Mouse (Mus musculus) A20 (cell line): ENCODE results near the gene Nutm1.
A peak's percentile ranks its signal among the peaks of the same experiment; 100 is the strongest.
"Not testable (repeated sequence)": the region's sequence is repeated elsewhere in the genome, so short reads cannot be mapped to it uniquely, and the experiment has no call there.

Source experiments
- DNase-seq: peaks from one replicate; pipeline ENCODE4 v3.0.0-alpha.2; 2011; ENCODE audit warnings: low read depth, low spot score

The Nutm1 gene

DNA sequence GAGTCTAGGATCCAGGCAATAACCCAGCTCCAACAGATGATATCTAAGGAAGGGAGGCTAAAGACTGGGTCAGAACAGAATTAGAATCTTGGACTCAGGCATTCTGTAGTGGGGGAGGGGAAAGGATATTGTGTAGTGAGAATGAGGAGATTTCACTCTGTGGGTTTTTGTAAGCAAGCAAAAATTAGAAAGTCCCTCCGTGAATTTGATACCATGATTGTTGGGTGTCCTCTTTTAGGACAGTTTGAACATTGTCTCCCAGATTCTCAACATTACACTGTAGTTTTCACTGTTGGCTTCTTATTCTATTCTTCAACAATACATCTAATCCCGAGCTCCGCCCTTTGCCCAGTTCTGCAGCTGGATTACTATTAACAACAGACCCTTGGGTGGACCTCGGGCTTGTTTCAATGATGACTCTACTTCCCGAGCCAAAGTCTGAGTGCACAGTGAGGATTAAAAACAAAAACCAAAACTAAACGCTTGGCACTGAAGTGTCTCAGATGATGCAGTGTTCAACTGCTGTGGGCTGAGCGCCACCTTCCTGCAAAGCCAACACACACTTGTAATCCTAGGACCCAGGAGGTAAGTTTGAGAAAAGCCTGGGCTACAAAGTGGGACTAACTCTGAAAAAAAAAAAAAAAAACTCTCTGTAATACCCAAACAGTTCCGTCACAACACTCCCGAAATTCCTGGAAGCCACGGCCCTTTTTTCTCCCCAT lies at the start of gene Nutm1:
Gene Nutm1, minus strand, starts transcription at position 51 of the 722 bp plus-strand sequence.
- DNase-seq, result peak; percentile 78

DNA sequence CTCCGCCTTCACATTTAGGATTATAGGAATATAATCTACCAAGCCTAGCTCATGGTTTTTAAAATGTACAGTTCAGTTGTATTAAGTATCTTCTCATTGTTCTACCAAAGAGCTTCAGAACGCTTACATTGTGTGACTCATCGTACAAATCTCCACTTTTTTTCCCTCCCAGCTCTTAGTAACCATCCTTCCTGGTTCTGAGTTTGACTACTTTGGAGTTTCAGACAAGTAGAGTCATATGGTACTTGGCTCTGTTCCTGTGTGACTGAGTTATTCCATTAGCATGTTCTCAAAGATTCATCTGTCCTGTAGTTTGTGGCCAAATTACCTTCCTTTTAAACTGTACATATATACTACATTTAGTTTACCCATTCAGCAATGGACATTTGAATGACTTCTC lies 49.6 kb upstream of the Nutm1 start:
- DNase-seq, result no peak

DNA sequence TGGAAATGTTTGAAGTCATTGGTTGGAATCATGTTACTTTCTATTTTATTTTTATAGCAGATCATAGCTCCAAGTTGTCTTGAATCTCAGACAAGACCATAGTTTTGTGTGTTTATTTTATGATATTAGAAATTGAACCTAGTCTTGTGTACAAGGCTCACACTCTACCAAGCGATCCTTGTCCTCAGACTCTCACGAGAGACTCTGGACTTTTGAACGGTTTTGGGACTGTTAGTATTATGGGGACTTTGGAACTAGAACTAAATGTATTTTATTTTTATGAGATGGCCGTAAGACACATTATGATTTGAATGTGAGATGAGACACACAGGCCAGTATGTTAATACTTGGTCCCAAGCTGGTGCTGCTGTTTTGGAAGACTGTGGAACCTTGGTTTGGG lies 39.1 kb upstream of the Nutm1 start:
- no peak for DNase-seq

GRCm38 (mm10) chr2:112296211-112296610 lies 37.1 kb upstream of the Nutm1 start:
- no peak for DNase-seq

DNA sequence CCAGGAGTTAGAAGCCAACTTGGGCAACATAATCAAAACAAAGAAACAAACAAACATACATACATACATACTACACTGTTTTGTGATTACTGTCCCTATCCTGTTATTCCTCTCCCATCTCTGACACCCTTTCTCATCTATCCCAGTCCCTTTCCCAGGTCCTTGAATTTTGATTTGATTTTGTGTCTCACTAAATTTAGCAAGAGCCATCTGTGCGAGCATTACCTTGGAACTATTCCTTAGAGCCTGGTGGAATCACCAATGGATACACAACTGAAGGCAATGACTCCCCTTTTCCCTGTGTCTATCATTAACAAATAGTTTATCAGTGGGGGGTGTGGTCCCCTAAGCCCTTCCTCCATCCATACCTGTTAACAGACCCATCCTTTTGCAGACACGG lies 33.7 kb upstream of the Nutm1 start:
- DNase-seq, result no peak

DNA sequence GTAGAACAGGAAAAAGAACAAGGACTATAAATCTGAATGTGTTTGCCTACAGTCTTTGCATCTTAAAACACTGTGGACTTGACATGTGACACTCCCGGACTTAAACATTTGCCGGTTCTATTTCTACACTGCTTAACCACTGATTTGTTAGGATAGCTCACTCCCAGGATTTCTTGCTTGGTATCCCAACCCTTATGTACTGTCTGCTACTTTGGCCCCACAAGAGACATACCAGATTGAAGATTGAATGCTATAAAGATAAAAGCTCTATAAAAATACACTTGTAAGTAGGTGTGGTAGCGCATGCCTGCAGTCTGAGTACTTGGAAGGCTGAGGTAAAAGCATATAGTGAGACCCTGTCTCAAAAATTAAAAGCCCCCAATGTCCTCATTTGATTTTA lies 30.4 kb upstream of the Nutm1 start:
- DNase-seq, result no peak

DNA sequence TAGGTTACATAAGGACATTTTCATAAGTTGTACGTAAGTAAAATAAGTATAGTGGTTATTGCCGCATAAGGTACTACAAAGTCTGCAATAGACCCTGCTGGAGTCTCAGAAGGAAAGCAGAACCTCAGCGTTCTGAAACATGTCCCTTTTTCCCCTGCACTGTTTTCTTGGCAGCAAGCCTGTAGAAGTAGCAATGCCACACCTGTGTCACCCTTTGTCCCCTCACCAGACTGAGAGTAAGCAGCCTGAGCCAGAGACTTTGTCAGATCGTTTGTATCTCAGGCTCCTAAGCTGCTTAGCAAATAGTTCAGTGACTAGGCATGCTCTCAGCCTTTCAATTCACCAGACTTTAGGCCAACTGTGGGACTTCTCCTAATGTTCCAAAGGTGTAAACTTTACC lies 28.0 kb upstream of the Nutm1 start:
- DNase-seq, result peak; percentile 76

DNA sequence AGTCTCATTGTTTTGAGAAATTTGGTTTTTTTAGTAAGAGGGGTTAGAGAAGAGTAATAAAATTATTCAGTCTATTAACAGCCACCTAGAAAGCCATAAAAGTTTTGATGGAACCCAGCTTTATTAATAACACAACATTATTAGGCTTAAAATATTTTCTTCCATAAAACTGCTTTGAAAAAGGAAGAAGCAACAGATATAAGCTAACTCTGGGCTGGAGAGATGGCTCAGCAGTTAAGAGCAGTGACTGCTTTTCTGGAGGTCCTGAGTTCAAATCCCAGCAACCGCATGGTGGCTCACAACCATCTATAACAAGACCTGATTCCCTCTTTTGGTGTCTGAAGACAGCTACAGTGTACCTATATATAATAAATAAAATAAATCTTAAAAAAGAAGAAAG lies 27.0 kb upstream of the Nutm1 start:
- DNase-seq, result not testable (repeated sequence)

DNA sequence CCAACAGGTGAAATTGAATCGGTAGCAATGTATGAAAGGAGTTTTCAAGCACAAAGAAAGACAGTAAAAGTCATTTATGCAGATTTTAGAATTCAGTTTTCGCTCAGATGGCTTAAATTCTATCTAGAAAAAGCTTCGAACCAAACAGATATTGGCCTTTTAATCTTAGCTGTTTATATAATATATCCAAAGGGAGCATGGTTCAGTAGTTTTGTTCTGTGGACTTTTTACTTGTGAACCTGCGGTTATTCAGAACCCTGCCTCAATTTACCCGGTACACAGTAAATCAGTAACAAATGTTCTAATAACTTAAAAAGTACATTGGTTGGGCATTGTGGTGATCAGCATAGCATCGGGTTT lies 25.9 kb upstream of the Nutm1 start:
- DNase-seq, result no peak

DNA sequence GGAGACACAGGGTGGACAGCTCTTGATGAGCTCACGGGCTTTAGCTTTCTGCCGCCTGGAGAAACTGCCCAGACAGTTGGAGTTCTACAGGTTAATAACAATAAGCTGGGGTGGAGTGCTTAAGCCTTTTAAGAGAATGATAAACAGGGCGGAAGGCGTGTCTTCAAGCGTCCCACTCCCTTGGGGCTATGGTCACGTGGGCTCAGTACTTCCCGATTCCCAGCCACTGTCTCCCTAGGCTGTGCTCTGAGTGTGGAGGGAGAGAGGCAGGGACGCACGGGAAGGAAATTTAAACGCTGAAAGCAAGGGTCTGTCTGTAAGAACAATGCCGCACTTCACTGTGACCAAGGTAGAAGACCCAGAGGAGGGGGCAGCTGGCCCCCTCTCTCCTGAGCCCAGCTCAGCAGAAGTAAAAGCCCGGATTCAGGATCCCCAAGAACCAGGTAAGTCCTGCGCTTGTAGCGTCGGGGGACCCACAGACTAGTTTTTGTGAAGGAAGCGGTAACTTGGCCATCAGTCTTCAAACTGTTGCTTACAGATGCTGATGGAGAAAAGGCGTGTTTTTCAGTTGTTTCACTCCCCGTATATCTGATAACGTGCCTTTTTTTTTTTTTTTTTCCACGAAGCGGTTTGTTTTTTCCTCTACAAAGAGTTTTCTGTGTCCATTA lies 25.4 kb upstream of the Nutm1 start:
- no peak for DNase-seq

DNA sequence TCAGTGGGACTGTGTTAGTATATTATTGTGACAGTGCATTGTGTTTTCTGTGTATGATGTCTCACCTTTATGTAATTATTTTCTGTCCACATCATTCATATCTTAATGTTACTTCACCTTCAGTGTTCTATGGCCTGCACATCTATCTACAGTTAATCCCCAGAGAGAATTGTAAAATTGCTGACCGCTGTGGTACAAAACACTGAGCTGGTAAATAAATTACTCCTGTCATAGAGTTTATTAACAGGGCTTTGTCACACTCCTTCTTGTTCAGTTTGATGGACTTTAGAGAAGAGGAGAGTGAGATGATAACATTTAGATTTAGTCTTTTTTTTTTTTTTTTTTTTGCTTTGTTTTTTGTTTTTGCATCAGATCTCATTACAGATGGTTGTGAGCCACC lies 23.8 kb upstream of the Nutm1 start:
- no peak for DNase-seq

DNA sequence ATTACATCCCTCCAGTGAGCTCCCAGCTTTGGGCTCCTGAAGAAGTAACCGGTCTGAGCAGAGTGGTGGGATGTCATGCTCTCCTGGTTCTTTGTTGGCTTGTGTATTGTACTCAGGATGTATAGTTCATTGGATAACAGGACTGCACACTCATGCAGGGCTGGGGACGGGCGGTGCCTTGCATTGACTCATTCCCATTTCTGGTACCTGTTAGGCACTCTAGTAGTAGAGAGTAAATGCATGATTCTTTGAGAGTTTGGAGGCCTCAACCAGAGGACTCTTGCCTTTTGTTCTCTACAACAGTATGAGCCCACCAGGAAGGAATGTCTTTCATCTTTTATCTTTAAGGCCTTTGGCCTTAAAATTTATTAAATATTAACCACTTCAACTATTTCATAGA lies 17.8 kb upstream of the Nutm1 start:
- no peak for DNase-seq

DNA sequence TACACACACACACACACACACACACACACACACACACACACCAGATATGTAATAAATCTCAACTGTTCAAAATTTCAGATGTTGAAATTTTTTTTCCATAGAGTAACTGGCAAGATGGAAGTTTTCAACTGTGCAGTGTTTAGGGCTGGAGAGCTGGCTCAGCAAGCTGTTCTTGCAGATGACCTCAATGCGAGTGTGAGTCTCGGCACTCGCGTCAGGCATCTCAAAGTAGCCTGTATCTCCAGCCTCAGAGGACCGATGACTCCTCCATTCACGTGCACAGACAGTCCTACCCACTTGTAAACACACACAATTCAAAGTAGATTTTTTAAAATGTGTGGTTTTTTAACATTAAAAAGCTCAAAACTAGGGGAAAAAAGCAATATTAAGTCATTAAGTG lies 14.4 kb upstream of the Nutm1 start:
- no peak for DNase-seq

GRCm38 (mm10) chr2:112272909-112273308 lies 13.8 kb upstream of the Nutm1 start:
- no peak for DNase-seq

- DNase-seq, result no peak
Observed at GRCm38 (mm10) chr2:112270011-112270410, 10.9 kb upstream of the Nutm1 start.

DNA sequence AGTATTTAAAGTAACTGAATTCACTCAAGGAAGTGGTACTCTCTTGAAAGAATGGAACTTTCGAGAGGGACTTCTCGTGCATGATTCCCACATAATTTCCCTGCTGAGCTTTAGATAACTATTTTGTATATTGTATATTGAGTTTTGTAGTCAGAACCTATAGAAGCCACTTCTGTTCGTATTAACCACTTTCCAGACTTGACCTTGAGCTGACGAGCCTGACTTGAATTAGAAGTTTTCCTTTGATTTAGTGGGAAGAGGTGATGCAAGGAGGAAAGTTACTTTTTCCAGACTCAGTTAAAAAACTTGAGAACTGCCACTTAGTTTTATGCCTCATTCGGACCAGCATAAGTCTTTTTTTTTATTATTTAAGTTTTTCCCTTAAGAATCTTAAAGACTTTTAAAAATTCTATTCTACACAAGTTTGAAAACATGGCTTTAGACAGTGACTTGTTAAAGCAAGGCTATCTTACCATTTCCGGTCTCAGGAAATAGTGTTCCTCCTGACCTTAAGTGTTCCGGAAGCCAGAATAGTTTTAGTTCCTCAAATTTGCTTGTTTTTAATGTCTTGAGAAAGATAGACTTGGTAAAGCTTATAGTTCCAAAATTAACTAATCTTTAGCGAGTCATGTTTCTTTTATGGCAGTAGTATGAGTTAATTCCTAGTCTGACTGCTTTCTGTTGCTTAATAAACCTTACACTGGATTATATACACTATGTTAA lies 8.6 kb upstream of the Nutm1 start:
- DNase-seq, result peak; percentile 85

DNA sequence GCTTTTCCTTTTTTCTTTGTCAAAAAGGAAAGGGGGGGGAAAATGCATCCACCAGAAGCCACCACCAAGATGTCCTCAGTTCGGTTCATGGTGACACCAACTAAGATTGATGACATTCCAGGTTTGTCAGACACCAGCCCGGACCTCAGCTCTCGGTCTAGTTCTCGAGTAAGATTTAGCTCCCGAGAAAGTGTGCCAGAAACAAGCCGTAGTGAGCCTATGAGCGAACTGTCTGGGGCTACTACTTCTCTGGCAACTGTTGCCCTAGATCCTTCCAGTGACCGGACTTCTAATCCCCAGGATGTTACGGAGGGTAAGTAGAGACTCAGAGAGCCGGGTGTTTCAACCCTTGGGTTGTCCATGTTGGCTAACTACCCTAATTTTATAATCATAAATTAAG lies 7.7 kb upstream of the Nutm1 start:
- peak; percentile 72 for DNase-seq

GRCm38 (mm10) chr2:112266242-112266592 lies 7.1 kb upstream of the Nutm1 start, which contains the start of gene Gm21985:
Gm21985 (plus strand) TSS chr2:112266314.
- peak; percentile 88 for DNase-seq

- DNase-seq, result peak; percentile 98
Observed at GRCm38 (mm10) chr2:112265448-112266241, 6.6 kb upstream of the Nutm1 start, which contains the start of gene Slc12a6. Slc12a6 (plus strand) TSS chr2:112265825.

- DNase-seq, result peak; percentile 61
Observed at GRCm38 (mm10) chr2:112264364-112264763, 5.3 kb upstream of the Nutm1 start.

DNA sequence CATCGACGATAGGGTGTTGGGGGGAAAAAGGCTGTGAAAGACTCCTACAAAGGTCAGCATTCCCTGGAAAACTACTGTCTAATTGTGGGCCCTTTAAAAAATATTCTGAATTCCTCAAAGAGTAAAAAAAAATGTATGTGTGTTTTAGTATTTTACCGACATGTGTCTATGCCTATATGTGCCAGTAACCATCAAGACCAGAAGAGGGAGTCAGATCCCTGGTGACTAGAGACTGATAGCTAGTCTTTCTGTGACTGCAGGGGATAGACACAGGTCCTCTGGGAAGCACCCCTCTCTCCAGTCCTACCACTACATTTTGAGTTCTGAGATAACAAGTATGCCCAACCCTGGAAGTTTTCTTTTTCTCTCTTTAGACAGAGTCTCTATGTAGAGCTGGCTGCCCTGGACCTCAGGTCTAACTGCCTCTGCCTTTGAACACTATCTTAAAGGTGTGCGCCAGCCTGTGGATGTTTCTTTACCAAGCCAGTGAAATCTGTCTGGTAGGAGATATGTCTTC lies 3.7 kb upstream of the Nutm1 start:
- peak; percentile 85 for DNase-seq
